Mouse (Mus musculus): Measurements from ENCODE around the gene Ethe1.

- TF ChIP-seq GATA1 (IDR thresholded peaks at IDR 0.05; ENCODE audit: low read depth, low read length) (no peak), POLR2A (IDR thresholded peaks at IDR 0.05; ENCODE audit: control insufficient read depth in 1 of 2, insufficient read depth in 1 of 2, low read depth in 1 of 2, low read length in 2 of 2, poor library complexity in 1 of 2) (no peak), CTCF (IDR thresholded peaks at IDR 0.05 in 2 of 3, conservative IDR thresholded peaks at IDR 0.05 in 1 of 3; ENCODE audit: control insufficient read depth in 1 of 3, insufficient read depth in 1 of 3, low read depth in 2 of 3, low read length in 3 of 3, poor library complexity in 1 of 3, severe bottlenecking in 1 of 3) (no peak), RAD21 (IDR thresholded peaks at IDR 0.05; ENCODE audit: low read depth, low read length) (no peak), MAX (IDR thresholded peaks at IDR 0.05; ENCODE audit: low read length) (no peak), TCF12 (IDR thresholded peaks at IDR 0.05; ENCODE audit: low read depth, low read length) (no peak), MYB (IDR thresholded peaks at IDR 0.05; ENCODE audit: low read depth, low read length) (no peak), TAL1 (IDR thresholded peaks at IDR 0.05; ENCODE audit: low read length) (no peak), MXI1 (IDR thresholded peaks at IDR 0.05; ENCODE audit: low read depth, low read length) (no peak), NRF1 (IDR thresholded peaks at IDR 0.05; ENCODE audit: insufficient read depth, low read depth, low read length, poor library complexity, severe bottlenecking) (no peak), ZNF384 (IDR thresholded peaks at IDR 0.05; ENCODE audit: low read depth, low read length) (no peak), E2F4 (IDR thresholded peaks at IDR 0.05; ENCODE audit: borderline replicate concordance, low read depth, low read length) (no peak), ZKSCAN1 (IDR thresholded peaks at IDR 0.05; ENCODE audit: low read depth, low read length) (no peak), HCFC1 (IDR thresholded peaks at IDR 0.05; ENCODE audit: low read depth, low read length) (no peak)
Observed at GRCm38 (mm10) chr7:24636264-24636663, 48.9 kb downstream of the Ethe1 start, which contains the start of gene Lypd3.

All from MEL (cell line).